Mouse (Mus musculus): ENCODE measurements at regions not wholly inside any gene's neighbourhood (a gene's known extent, or its start where the extent isn't known, plus 50 kb on each side); places are given as distances from the start of the nearest gene placed in this dataset.
"Not testable (repeated sequence)": the region's sequence is repeated elsewhere in the genome, so short reads cannot be mapped to it uniquely, and the experiment has no call there.

DNA sequence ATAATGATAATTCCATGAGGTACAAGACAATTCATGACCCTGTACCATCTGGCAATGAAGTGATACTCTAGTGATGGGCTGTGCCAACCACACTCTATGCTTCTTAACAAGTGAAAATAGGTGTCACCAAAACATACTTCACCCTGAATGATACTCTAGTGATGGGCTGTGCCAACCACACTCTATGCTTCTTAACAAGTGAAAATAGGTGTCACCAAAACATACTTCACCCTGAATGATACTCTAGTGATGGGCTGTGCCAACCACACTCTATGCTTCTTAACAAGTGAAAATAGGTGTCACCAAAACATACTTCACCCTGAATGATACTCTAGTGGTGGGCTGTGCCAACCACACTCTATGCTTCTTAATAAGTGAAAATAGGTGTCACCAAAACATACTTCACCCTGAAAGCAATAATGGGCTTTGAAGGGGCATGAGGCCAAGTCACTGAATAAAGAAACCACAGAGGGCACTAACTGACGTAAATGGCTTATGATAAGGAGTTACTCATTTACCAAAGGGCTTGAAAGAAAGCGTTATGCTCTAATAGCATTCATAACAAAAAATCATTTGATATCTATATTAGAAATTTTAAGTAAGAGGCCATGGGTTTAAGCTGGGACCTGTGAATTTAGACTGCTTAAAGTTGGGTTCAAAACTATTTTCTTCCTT is 263.0 kb downstream of the Nfkbiz start:
- not testable (repeated sequence) for TF ChIP-seq CTCF (IDR thresholded peaks at IDR 0.05; ENCODE audit: borderline replicate concordance, insufficient read depth, low read length); POLR2A (IDR thresholded peaks at IDR 0.05; ENCODE audit: low read depth, low read length)
